Mouse (Mus musculus) heart, postnatal 0 days (tissue): ENCODE results near the gene Tpcn1. TPM values are rescaled to one million over a fixed set of nuclear protein-coding genes. Genes with fewer than 3 reads are reported as not detected.
A peak's percentile ranks its signal among the peaks of the same experiment; 100 is the strongest.

Experiments used
- ATAC-seq: fragments of 200-750 bp; cut with Nextera tagmentation; 2 replicates; pipeline ENCODE4 v1.8.0; 2017; ENCODE audit warnings: low read depth, moderate number of reproducible peaks, moderate library complexity; ENCODE audit not compliant: insufficient read depth
- DNase-seq: peaks from one replicate; pipeline ENCODE4 v3.0.0-alpha.2; 2016; ENCODE audit warnings: low spot score
- H3K27ac ChIP-seq: fragments of 300-500 bp; sonication (generic); 2 replicates; pipeline ENCODE4 v1.5.1; 2014; ENCODE audit warnings: low read depth, mild to moderate bottlenecking
- H3K27me3 ChIP-seq: fragments of 300-500 bp; sonication (generic); 2 replicates; pipeline ENCODE4 v1.6.1; 2014; ENCODE audit warnings: low read length, mixed read lengths; ENCODE audit not compliant: control insufficient read depth, insufficient read depth
- H3K36me3 ChIP-seq: fragments of 300-500 bp; sonication (generic); replicated peaks from 2 replicates; pipeline ENCODE4 v1.6.1; 2014; ENCODE audit warnings: low read length, mixed read lengths; ENCODE audit not compliant: control insufficient read depth, insufficient read depth
- H3K4me1 ChIP-seq: fragments of 300-500 bp; sonication (generic); 2 replicates; pipeline ENCODE4 v1.6.1; 2014; ENCODE audit warnings: antibody characterized with exemption; ENCODE audit not compliant: control insufficient read depth, insufficient read depth
- H3K4me2 ChIP-seq: fragments of 300-500 bp; sonication (generic); 2 replicates; pipeline ENCODE4 v1.6.1; 2014; ENCODE audit warnings: low read depth, mild to moderate bottlenecking, low read length, moderate library complexity
- H3K4me3 ChIP-seq: fragments of 300-500 bp; sonication (generic); 2 replicates; pipeline ENCODE4 v1.5.1; 2014; ENCODE audit warnings: low read depth, low read length
- H3K9ac ChIP-seq: fragments of 300-500 bp; sonication (generic); replicated peaks from 2 replicates; pipeline ENCODE4 v1.6.1; 2014; ENCODE audit warnings: low read depth, low read length, mixed read lengths
- H3K9me3 ChIP-seq: fragments of 300-500 bp; sonication (generic); replicated peaks from 2 replicates; pipeline ENCODE4 v1.6.1; 2016; ENCODE audit warnings: low read length; ENCODE audit not compliant: control insufficient read depth
- CTCF ChIP-seq: IDR thresholded peaks from 2 replicates; pipeline ENCODE4 v1.5.1; 2016; ENCODE audit warnings: antibody characterized with exemption, control low read depth, low read depth
- EP300 ChIP-seq: IDR thresholded peaks from 2 replicates; pipeline ENCODE4 v1.6.1; 2016; ENCODE audit warnings: antibody characterized with exemption, low read depth
- WGBS: fragments of 180-500 bp; shearing (Covaris S2); extraction: QIAGEN DNeasy Blood & Tissue Kit; methylation state at CpG from one replicate; pipeline ENCODE4 v1.1.7; 2014; 5-methylcytosine and 5-hydroxymethylcytosine counted together
- polyA plus RNA-seq: library from polyadenylated mRNA; unstranded; fragments of >200 nt; fragmentation: Nextera tagmentation; extraction: Ambion mirVana; gene quantifications from 2 replicates; pipeline ENCODE4 v1.2.1, GENCODE M21; 2015
- total RNA-seq: library from RNA; depleted of rRNA; stranded (reverse); fragments of >200 nt; gene quantifications from 2 replicates; pipeline ENCODE4 v1.2.3, GENCODE M21; 2014; ENCODE audit warnings: low replicate concordance

Tpcn1 gene
- total and polyA plus RNA-seq, 2 experiments from 2014 or later: 11.5 to 15.8 TPM

DNA sequence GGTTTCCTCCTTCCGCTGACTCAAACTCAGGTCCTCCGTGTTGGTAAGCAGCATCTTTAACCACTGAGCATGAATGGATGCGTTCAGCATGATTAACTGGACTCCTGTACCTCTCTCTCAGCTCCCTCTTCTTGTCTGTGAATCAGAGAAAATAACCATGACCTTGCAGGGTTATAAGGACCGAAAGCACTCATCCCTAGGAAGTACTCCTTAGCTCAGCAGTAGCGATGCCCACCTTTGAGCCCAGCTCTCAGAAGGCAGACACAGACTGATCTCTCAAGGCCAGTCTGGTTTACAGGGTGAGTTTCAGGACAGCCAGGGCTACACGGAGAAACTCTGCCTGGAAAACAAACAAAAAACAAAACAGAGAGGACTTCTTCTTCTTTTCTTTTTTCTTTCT, 6.0 kb upstream of the Tpcn1 start:
- Histone ChIP-seq H3K36me3 (no peaks in the 10 kb centered on the region), H3K4me3 (no peak overlapping the region), H3K9ac (no peak overlapping the region), H3K4me2 (no peak overlapping the region), H3K4me1 (no peaks in the 10 kb centered on the region), H3K9me3 (no peaks in the 10 kb centered on the region), H3K27ac (no peak overlapping the region), H3K27me3 (0 out of 2 replicates have a peak, but pooled peaks cover 15% of the 10 kb centered on the region)
- TF ChIP-seq CTCF (no peak), EP300 (no peak)
- 80% methylated on average over 6 of the region's 6 CpGs for WGBS
- no peak for ATAC-seq
- DNase-seq: no peak

DNA sequence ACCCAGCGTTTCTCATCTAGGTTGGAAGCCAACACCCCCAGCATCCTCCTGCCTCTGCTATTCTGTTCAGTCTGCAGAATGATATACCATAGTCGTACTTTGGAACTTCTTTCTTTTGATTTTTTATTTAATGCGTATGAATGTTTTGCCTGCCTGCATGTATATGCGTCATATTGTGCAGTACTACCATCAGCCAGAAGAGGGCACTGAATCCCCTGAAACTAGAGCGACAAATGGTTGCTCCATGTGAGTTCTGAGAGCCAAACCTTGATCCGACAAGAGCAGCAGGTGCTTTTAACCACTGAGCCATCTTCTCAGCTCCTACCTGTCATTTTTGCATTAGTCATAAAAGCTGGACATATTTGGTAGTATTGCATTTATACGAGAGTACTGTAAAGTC, 3.7 kb upstream of the Tpcn1 start:
- Histone ChIP-seq H3K4me2 (no peak overlapping the region), H3K4me3 (no peak overlapping the region), H3K9me3 (no peaks in the 10 kb centered on the region), H3K4me1 (0 out of 2 replicates have a peak, but pooled peaks cover 9% of the 10 kb centered on the region), H3K36me3 (no peaks in the 10 kb centered on the region), H3K9ac (no peak overlapping the region), H3K27ac (no peak overlapping the region), H3K27me3 (0 out of 2 replicates have a peak, but pooled peaks cover 6% of the 10 kb centered on the region)
- no peak for DNase-seq
- no peak for TF ChIP-seq EP300
- TF ChIP-seq CTCF: 0 out of 2 replicates have a peak, but pooled peaks have one; percentile 17
- 67% methylated on average over 7 of the region's 7 CpGs for WGBS
- ATAC-seq: no peak

DNA sequence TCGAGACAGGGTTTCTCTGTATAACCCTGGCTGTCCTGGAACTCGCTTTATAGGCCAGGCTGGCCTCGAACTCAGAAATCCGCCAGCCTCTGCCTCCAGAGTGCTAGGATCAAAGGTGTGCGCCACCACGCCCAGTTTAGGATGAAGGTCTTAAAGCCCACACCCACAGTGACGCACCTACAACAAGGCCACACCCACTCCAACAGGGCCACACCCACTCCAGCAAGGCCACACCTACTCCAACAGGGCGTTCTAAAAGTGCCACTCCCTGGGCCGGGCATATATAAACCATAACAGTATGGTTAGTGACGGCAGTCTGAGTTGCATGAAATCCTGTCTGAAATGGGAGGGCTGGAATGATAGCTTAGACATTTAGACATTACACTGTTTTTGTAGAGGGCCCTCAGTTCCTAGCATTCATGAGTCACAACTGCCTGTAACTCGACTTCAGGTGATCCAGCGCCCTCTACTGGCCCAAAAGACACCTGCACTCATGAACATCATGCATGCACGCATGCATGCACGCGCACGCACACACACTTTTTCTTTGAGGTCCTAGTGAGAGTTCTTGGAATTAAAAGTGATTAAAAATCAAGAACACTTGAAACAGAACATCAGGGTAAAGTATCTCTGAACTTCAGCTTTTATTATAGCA, 2.0 kb upstream of the Tpcn1 start:
- no peak for DNase-seq
- Histone ChIP-seq H3K4me1 (peaks cover 16% of the 10 kb centered on the region; the same call in 1 of the 2 replicates), H3K36me3 (no peaks in the 10 kb centered on the region), H3K27ac (no peak overlapping the region), H3K9ac (no peak overlapping the region), H3K4me2 (no peak overlapping the region), H3K9me3 (no peaks in the 10 kb centered on the region), H3K27me3 (no peaks in the 10 kb centered on the region), H3K4me3 (no peak overlapping the region)
- no peak for ATAC-seq
- TF ChIP-seq CTCF (peak; percentile 38), EP300 (no peak)
- WGBS: 76% methylated on average over 16 of the region's 16 CpGs

DNA sequence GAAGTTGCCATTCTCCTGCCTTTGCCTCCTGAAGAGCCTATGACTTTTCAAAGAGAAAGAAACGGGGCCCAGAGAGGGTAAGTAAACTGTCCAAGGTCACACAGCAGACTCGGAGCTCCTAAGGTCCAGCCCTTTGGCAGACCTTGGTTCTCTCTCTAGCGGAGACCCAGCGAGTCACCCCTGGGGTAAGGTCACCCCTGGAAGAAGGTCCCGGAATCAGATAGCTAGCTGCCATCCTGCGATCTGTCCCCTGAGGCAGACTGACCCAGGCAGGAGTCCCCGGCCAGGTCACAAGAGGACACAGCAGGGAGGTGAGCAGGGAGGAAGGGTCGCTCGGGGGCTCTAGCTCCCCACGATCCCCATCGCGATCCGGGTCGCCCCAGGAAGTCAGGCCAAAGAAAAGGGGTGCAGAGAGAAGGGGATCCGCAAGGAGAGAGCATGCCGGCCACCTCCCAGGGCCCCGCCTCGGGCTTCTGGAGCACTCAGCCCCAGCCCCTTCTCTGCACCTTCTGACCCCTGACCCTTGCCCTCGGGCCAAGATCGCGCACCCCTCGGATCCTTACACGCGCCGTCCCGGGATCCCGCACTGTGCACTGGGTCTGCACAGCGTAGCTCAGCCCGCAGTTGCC, 419 bp downstream of the Tpcn1 start:
- Histone ChIP-seq H3K36me3 (peaks cover 19% of the 10 kb centered on the region), H3K4me2 (peak overlapping the region; percentile 94), H3K27me3 (no peaks in the 10 kb centered on the region), H3K4me3 (peak overlapping the region; percentile 78), H3K9ac (peak overlapping the region; percentile 75), H3K27ac (peak overlapping the region; percentile 75), H3K4me1 (peaks cover 16% of the 10 kb centered on the region; the same call in 1 of the 2 replicates), H3K9me3 (no peaks in the 10 kb centered on the region)
- TF ChIP-seq CTCF (no peak), EP300 (no peak)
- WGBS: 2% methylated on average over 20 of the region's 29 CpGs
- ATAC-seq: no peak; the same call in 1 of the 2 replicates
- no peak for DNase-seq

DNA sequence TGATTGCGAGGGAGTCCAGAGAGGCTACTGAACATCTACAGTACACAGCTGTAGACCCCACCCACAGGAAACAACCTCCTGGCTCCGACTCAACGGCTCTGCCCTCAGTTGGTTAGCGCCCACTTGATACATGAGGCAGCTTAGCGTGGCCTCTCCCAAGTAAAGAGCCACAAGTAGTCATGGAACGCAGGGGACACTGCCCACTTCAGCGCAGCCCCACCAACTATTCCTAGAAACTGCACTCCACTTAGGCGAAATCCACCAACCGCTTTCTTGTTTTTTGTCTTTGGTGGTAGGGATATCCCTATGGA, 902 bp downstream of the Tpcn1 start:
- 19% methylated on average over 9 of the region's 9 CpGs for WGBS
- ATAC-seq (no peak), DNase-seq (peak; percentile 39)
- Histone ChIP-seq H3K9me3 (no peaks in the 10 kb centered on the region), H3K9ac (peak overlapping the region; percentile 75; the same call in 1 of the 2 replicates), H3K4me2 (peak overlapping the region; percentile 94), H3K27me3 (no peaks in the 10 kb centered on the region), H3K4me1 (peaks cover 16% of the 10 kb centered on the region; the same call in 1 of the 2 replicates), H3K36me3 (peaks cover 22% of the 10 kb centered on the region), H3K27ac (peak overlapping the region; percentile 75; the same call in 1 of the 2 replicates), H3K4me3 (peak overlapping the region; percentile 78)
- no peak for TF ChIP-seq CTCF
- no peak for TF ChIP-seq EP300
